Mouse (Mus musculus) C2C12 (cell line): ENCODE data around the gene Zfp988. TPM values are rescaled to one million over a fixed set of nuclear protein-coding genes. Genes with fewer than 3 reads are reported as not detected.
"Not testable (repeated sequence)": the region's sequence is repeated elsewhere in the genome, so short reads cannot be mapped to it uniquely, and the experiment has no call there.

ENCODE experiments used
- H3K27me3 ChIP-seq: one replicate; pipeline ENCODE4 v1.6.1; 2011; ENCODE audit not compliant: control insufficient read depth, insufficient read depth, insufficient read length
- H3K36me3 ChIP-seq: one replicate; pipeline ENCODE4 v1.6.1; 2011; ENCODE audit not compliant: control insufficient read depth, insufficient read depth
- H3K4me3 ChIP-seq: one replicate; pipeline ENCODE4 v1.5.1; 2011; ENCODE audit warnings: mild to moderate bottlenecking, control low read depth; ENCODE audit not compliant: poor library complexity, insufficient read depth, severe bottlenecking
- H3K79me2 ChIP-seq: one replicate; pipeline ENCODE4 v1.6.1; 2011; ENCODE audit not compliant: control insufficient read depth, insufficient read depth
- H3K79me3 ChIP-seq: one replicate; pipeline ENCODE4 v1.6.1; 2011; ENCODE audit warnings: low read depth, control low read depth
- H3ac ChIP-seq: one replicate; pipeline ENCODE3; 2011; ENCODE audit warnings: low read depth; ENCODE audit not compliant: control insufficient read depth, insufficient read length
- polyA plus RNA-seq: library from polyadenylated mRNA; unstranded; fragments of >200 nt; fragmentation: generic; extraction: Trizol; gene quantifications from one replicate; pipeline ENCODE4 v1.2.1, GENCODE M21; 2012; ENCODE audit warnings: missing spikeins

The Zfp988 gene
- polyA plus RNA-seq, 1 experiment, result 0.01 TPM

DNA sequence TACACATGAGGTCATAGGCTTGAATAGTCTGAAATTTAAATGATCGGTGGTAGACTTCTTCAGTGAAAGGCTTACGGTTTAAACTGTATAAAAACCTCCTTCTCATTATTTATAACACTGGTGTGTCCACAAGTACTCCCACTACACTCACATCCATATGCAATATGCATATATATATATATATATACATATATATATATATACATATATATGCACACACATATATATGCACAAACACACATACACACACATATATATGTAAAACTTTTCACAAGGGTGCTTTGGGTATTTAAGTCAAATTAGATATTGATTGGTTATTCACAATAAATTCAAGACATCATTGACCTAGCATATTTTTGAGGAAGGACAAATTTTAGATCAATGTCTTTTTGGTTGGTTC lies 51.7 kb downstream of the Zfp988 start:
- not testable (repeated sequence) for H3K27me3 ChIP-seq, H3K4me3 ChIP-seq, H3K79me2 ChIP-seq, H3ac ChIP-seq, H3K79me3 ChIP-seq, H3K36me3 ChIP-seq

DNA sequence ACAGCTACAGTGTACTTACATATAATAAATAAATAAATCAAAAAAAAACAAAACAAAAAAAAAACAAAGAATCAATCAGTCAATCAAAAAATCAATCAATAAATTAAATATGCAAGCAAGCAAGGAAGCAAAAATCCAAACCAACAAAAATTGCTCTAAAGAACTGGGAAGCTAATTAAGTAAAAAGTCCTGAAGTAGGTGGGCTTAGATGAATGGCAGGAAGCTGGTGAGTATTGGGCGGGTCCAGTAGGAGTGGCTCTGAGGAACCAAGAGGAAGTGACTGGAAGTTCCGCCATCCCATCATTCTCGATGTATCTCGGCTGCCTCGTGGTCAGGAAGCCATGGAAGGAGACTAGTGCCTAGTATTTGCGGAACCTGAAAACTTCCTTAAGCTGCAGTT lies 55.5 kb downstream of the Zfp988 start, which contains the start of gene Zfp978:
Gene Zfp978 (plus strand): TSS at position 301 of the 400 bp plus-strand sequence.
- H3K4me3 ChIP-seq, H3ac ChIP-seq, H3K27me3 ChIP-seq, H3K79me3 ChIP-seq, H3K79me2 ChIP-seq, H3K36me3 ChIP-seq: not testable (repeated sequence)

DNA sequence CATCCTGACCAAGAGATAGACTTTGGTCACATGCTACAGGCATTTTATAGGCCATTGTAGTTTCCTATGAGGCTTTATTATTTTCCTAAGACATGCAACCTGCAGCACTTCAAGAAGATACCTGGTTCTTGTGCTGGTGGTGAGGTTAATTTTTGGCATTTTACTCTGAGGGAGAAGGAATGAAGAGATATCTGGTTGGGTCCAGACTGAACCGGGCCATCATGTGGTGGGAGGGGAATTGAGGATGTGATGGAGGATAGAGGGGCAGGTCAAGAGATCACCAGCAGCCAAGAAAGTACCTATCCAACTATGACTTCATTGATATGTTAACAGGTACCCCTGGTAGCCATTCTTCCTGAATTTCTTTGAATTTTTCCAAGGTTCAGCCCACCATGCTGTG lies 56.4 kb downstream of the Zfp988 start:
- not testable (repeated sequence) for H3K27me3 ChIP-seq, H3K79me3 ChIP-seq, H3ac ChIP-seq, H3K79me2 ChIP-seq, H3K36me3 ChIP-seq, H3K4me3 ChIP-seq

DNA sequence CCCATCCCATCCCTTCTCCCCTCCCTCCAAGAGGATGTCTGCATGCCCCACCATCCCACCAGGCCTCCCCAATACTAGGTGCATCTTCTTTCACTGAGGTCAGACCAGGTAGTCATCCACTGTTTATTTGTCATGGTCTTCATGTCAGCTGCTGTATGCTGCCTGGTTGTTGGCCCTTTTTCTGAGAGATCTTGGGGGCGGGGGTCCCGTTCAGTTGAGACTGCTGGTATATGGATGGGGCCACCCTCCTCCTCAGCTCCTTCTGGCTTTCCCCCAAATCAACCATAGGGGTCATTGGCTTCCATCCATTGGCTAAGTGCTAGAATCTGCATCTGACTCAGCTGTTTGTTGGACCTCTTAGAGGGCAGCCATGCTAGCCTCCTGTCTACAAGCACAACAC lies 64.1 kb downstream of the Zfp988 start:
- not testable (repeated sequence) for H3K79me2 ChIP-seq, H3K4me3 ChIP-seq, H3ac ChIP-seq, H3K36me3 ChIP-seq, H3K79me3 ChIP-seq, H3K27me3 ChIP-seq

DNA sequence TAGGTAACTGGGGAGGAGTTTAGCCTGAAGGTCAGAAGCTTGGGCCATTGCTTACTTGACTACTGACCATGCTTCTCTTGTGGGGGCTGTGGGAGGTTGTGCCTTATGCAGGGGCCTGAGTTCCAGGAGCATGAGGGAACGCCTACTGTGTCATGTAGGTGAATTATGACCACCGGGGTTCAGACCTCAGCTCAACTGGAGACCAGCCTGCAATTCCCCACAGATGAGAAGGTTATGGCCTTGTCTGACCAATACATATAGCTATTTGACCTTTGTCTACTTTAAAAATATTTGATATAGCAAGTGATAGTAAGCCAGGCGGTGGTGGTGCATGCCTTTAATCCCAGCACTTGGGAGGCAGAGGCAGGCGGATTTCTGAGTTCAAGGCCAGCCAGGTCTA lies 77.7 kb downstream of the Zfp988 start:
- not testable (repeated sequence) for H3K4me3 ChIP-seq, H3K79me3 ChIP-seq, H3ac ChIP-seq, H3K79me2 ChIP-seq, H3K27me3 ChIP-seq, H3K36me3 ChIP-seq

Other genes with a start within 250 kb of the Zfp988 start
- 0.09 TPM for gene Zfp991, start 173.6 kb upstream of the Zfp988 start, polyA plus RNA-seq
- 0.04 TPM for gene Zfp978, start 55.6 kb downstream of the Zfp988 start, polyA plus RNA-seq
- 0.04 TPM for gene Zfp982, start 186.7 kb downstream of the Zfp988 start, polyA plus RNA-seq
- not detected for gene Gm16503, start 234.5 kb downstream of the Zfp988 start, polyA plus RNA-seq
- gene Zfp985, start 247.6 kb downstream of the Zfp988 start, polyA plus RNA-seq, result 0.41 TPM